ENCODE assay signal across 8 mouse cellular contexts in genomic region chr10:114801457-114802160, GRCm38 (mm10). TPM values are rescaled to one million over a fixed set of nuclear protein-coding genes. Genes with fewer than 3 reads are reported as not detected.
DNase-seq lines count a peak whose midpoint lies in the region; ATAC-seq lines count a peak whose summit lies in the region.

No protein-coding gene starts in this region.

- no peak overlapping the region for H3K27ac ChIP-seq in embryonic facial prominence, embryonic 13.5 days
- H3K27ac ChIP-seq in heart, embryonic 11.5 days (ENCODE audit: low read depth, low read length): no peak overlapping the region
- H3K27ac ChIP-seq in midbrain, embryonic 15.5 days: peak overlapping the region; percentile 71

- H3K9me3 ChIP-seq in embryonic facial prominence, embryonic 13.5 days: no peaks in the 10 kb centered on the region
- H3K9me3 ChIP-seq in heart, embryonic 11.5 days (replicated peaks; ENCODE audit: control insufficient read depth, low read length): no peaks in the 10 kb centered on the region
- no peaks in the 10 kb centered on the region for H3K9me3 ChIP-seq in midbrain, embryonic 15.5 days

- peak; percentile 6 for DNase-seq in adrenal gland, adult 2 months
- DNase-seq in adrenal gland, postnatal 4 days (ENCODE audit: low spot score in 2 of 2): no peak
- peak; percentile 64 for DNase-seq in Muller cell, postnatal 12 days (ENCODE audit: inconsistent ontology term)
- DNase-seq in layer of hippocampus, postnatal 36 days: peak; percentile 41 to 51
- no peak for DNase-seq in T-cell, adult 2 months (ENCODE audit: low spot score)

- peak; percentile 74 for ATAC-seq in embryonic facial prominence, embryonic 13.5 days (ENCODE audit: insufficient number of reproducible peaks, insufficient read depth, low FRiP score, low TSS enrichment, low read depth)
- ATAC-seq in heart, embryonic 11.5 days (replicated peaks; ENCODE audit: insufficient number of reproducible peaks, low FRiP score, low TSS enrichment): peak; percentile 56
- ATAC-seq in midbrain, embryonic 15.5 days (replicated peaks): peak; percentile 86

- peaks cover 16% of the 10 kb centered on the region for H3K4me1 ChIP-seq in embryonic facial prominence, embryonic 13.5 days
- 0 out of 2 replicates have a peak, but pooled peaks cover 2% of the 10 kb centered on the region for H3K4me1 ChIP-seq in heart, embryonic 11.5 days (ENCODE audit: control insufficient read depth, insufficient read depth, low read length)
- H3K4me1 ChIP-seq in midbrain, embryonic 15.5 days: peaks cover 26% of the 10 kb centered on the region

- WGBS in embryonic facial prominence, embryonic 13.5 days: under 1% methylated on average over 65 of the region's 66 CpGs
- under 1% methylated on average over 58 of the region's 66 CpGs for WGBS in heart, embryonic 11.5 days (ENCODE audit: insufficient replicate concordance)
- under 1% methylated on average over 65 of the region's 66 CpGs for WGBS in midbrain, embryonic 15.5 days

- peak overlapping the region; percentile 71 for H3K9ac ChIP-seq in embryonic facial prominence, embryonic 13.5 days
- 0 out of 2 replicates have a peak overlapping the region, but pooled peaks have one; percentile 16 for H3K9ac ChIP-seq in heart, embryonic 11.5 days (ENCODE audit: low read depth, low read length)
- peak overlapping the region; percentile 66 for H3K9ac ChIP-seq in midbrain, embryonic 15.5 days

- no peaks in the 10 kb centered on the region for H3K36me3 ChIP-seq in embryonic facial prominence, embryonic 13.5 days
- no peaks in the 10 kb centered on the region for H3K36me3 ChIP-seq in heart, embryonic 11.5 days (ENCODE audit: control insufficient read depth, insufficient read depth, low read length)
- H3K36me3 ChIP-seq in midbrain, embryonic 15.5 days (replicated peaks): no peaks in the 10 kb centered on the region

- H3K27me3 ChIP-seq in embryonic facial prominence, embryonic 13.5 days: peaks cover 55% of the 10 kb centered on the region
- H3K27me3 ChIP-seq in heart, embryonic 11.5 days (ENCODE audit: control insufficient read depth, insufficient read depth, low read length): peaks cover 46% of the 10 kb centered on the region
- H3K27me3 ChIP-seq in midbrain, embryonic 15.5 days (replicated peaks): peaks cover 6% of the 10 kb centered on the region

- H3K4me3 ChIP-seq in embryonic facial prominence, embryonic 13.5 days: peak overlapping the region; percentile 65
- peak overlapping the region; percentile 58 for H3K4me3 ChIP-seq in heart, embryonic 11.5 days (ENCODE audit: low read depth, low read length)
- peak overlapping the region; percentile 84 for H3K4me3 ChIP-seq in midbrain, embryonic 15.5 days

- H3K4me2 ChIP-seq in embryonic facial prominence, embryonic 13.5 days: peak overlapping the region; percentile 97
- H3K4me2 ChIP-seq in heart, embryonic 11.5 days: peak overlapping the region; percentile 94
- peak overlapping the region; percentile 75 for H3K4me2 ChIP-seq in midbrain, embryonic 15.5 days

RNA-seq across cellular contexts. Expression of gene Trhde, which starts 0.5 kb away (rescaled TPM):
- total RNA-seq in adrenal gland, adult 2 months (2021): under 1 TPM; 0.35 to 0.66 TPM
- 0.40 and 0.55 TPM in 2 replicates for polyA plus RNA-seq in adrenal gland, adult 2 months (2012; rRNA removed)
- under 1 TPM; 0.22 to 0.28 TPM for total RNA-seq in adrenal gland, postnatal 4 days (2021)
- 1.0 and 1.3 TPM in 2 replicates for polyA plus RNA-seq in embryonic facial prominence, embryonic 13.5 days (2015; fragmentation: Nextera tagmentation; extraction: Ambion mirVana)
- 0.13 and 0.20 TPM in 2 replicates for polyA plus RNA-seq in heart, embryonic 11.5 days (2014; fragmentation: Nextera tagmentation; extraction: Ambion mirVana)
- 10 to 100 TPM; 30.1 to 31.7 TPM for total RNA-seq in layer of hippocampus, postnatal 36 days (2021)
- polyA plus RNA-seq in midbrain, embryonic 15.5 days (2015; fragmentation: Nextera tagmentation; extraction: Ambion mirVana): 6.0 and 7.4 TPM in 2 replicates

Comparison
In these comparisons a context has a peak if more than half of its experiments do, and no peak if none do; other contexts are left out.
1. DNase-seq: peak in adrenal gland, adult 2 months (single experiment), Muller cell, postnatal 12 days (single experiment) and layer of hippocampus, postnatal 36 days (2 of 2); none in adrenal gland, postnatal 4 days (0 of 2) and T-cell, adult 2 months (single experiment).
2. H3K9ac ChIP-seq: peak in every context shown above with its lines; median percentile 71 in embryonic facial prominence, embryonic 13.5 days; 66 in midbrain, embryonic 15.5 days; 16 in heart, embryonic 11.5 days.
3. Peak in every context shown above with its lines, with median percentiles within 50 percentile points of each other: ATAC-seq, H3K4me2 ChIP-seq and H3K4me3 ChIP-seq.